Mouse (Mus musculus) heart, adult 2 months (tissue): Measurements from ENCODE around the gene Usp22.

Experiments
- CTCF ChIP-seq: fragments of 200-600 bp; IDR thresholded peaks from 2 replicates; pipeline ENCODE4 v1.8.1; 2022; ENCODE audit warnings: antibody characterized with exemption, mild to moderate bottlenecking, moderate library complexity
- POLR2A ChIP-seq: fragments of 200-500 bp; IDR thresholded peaks from 2 replicates; pipeline ENCODE4 v1.6.1; 2011; ENCODE audit warnings: mild to moderate bottlenecking, low read depth, low read length, control low read depth; ENCODE audit not compliant: insufficient read depth

- TF ChIP-seq POLR2A (no peak), CTCF (no peak)
Observed at GRCm38 (mm10) chr11:61141693-61142092, 33.2 kb downstream of the Usp22 start.
